Mouse (Mus musculus): ENCODE data around the gene Aoah.
A peak's percentile ranks its signal among the peaks of the same experiment; 100 is the strongest.

- TF ChIP-seq CTCF (conservative IDR thresholded peaks at IDR 0.05; ENCODE audit: low read length) = peak; percentile 47
- TF ChIP-seq NANOG (IDR thresholded peaks at IDR 0.05; ENCODE audit: borderline replicate concordance, low read length) = no peak
- TF ChIP-seq POU5F1 (IDR thresholded peaks at IDR 0.05; ENCODE audit: borderline replicate concordance, low read length) = no peak
These were observed 241.1 kb downstream of the Aoah start for GRCm38 (mm10) chr13:21035011-21035410.

Data from E14TG2a.4 (cell line).